Mouse (Mus musculus) midbrain, postnatal 0 days (tissue): ENCODE measurements around the gene Bnip2. TPM values are rescaled to one million over a fixed set of nuclear protein-coding genes. Genes with fewer than 3 reads are reported as not detected.

ENCODE experiments used
- ATAC-seq: fragments of 200-750 bp; cut with Nextera tagmentation; 2 replicates; pipeline ENCODE4 v1.8.0; 2017; ENCODE audit warnings: moderate number of reproducible peaks, mild to moderate bottlenecking, moderate TSS enrichment, moderate library complexity; ENCODE audit not compliant: low FRiP score
- DNase-seq: peaks from one replicate; pipeline ENCODE4 v3.0.0-alpha.2; 2015; ENCODE audit warnings: low spot score
- H3K27ac ChIP-seq: fragments of 300-500 bp; sonication (generic); 2 replicates; pipeline ENCODE4 v1.5.1; 2014; ENCODE audit warnings: low read depth, mild to moderate bottlenecking, low read length, mixed read lengths
- H3K27me3 ChIP-seq: fragments of 300-500 bp; sonication (generic); 2 replicates; pipeline ENCODE4 v1.6.1; 2014; ENCODE audit warnings: low read length, control low read depth, mixed read lengths; ENCODE audit not compliant: insufficient read depth
- H3K36me3 ChIP-seq: fragments of 300-500 bp; sonication (generic); 2 replicates; pipeline ENCODE4 v1.6.1; 2014; ENCODE audit warnings: low read length, control low read depth, mixed read lengths; ENCODE audit not compliant: insufficient read depth
- H3K4me1 ChIP-seq: fragments of 300-500 bp; sonication (generic); 2 replicates; pipeline ENCODE4 v1.6.1; 2014; ENCODE audit warnings: mild to moderate bottlenecking, control low read depth, antibody characterized with exemption, low read length, mixed read lengths; ENCODE audit not compliant: insufficient read depth
- H3K4me2 ChIP-seq: fragments of 300-500 bp; sonication (generic); 2 replicates; pipeline ENCODE4 v1.6.1; 2014; ENCODE audit warnings: low read depth, mild to moderate bottlenecking, low read length, mixed read lengths; ENCODE audit not compliant: poor library complexity, severe bottlenecking
- H3K4me3 ChIP-seq: fragments of 300-500 bp; sonication (generic); 2 replicates; pipeline ENCODE4 v1.5.1; 2014; ENCODE audit warnings: low read depth, mild to moderate bottlenecking, low read length, moderate library complexity
- H3K9ac ChIP-seq: fragments of 300-500 bp; sonication (generic); replicated peaks from 2 replicates; pipeline ENCODE4 v1.6.1; 2014; ENCODE audit warnings: mild to moderate bottlenecking, low read length, moderate library complexity, mixed read lengths; ENCODE audit not compliant: poor library complexity, severe bottlenecking
- H3K9me3 ChIP-seq: fragments of 300-500 bp; sonication (generic); 2 replicates; pipeline ENCODE4 v1.6.1; 2016; ENCODE audit warnings: low read length, control low read depth
- CTCF ChIP-seq: IDR thresholded peaks from 2 replicates; pipeline ENCODE4 v1.5.1; 2016; ENCODE audit warnings: antibody characterized with exemption, mild to moderate bottlenecking
- WGBS: fragments of 180-500 bp; shearing (Covaris S2); extraction: QIAGEN DNeasy Blood & Tissue Kit; methylation state at CpG from one replicate; pipeline ENCODE4 v1.1.7; 2014; 5-methylcytosine and 5-hydroxymethylcytosine counted together
- polyA plus RNA-seq: library from polyadenylated mRNA; unstranded; fragments of >200 nt; fragmentation: Nextera tagmentation; extraction: Ambion mirVana; gene quantifications from 2 replicates; pipeline ENCODE4 v1.2.1, GENCODE M21; 2015
- total RNA-seq: library from RNA; depleted of rRNA; stranded (reverse); fragments of >200 nt; gene quantifications from 2 replicates; pipeline ENCODE4 v1.2.3, GENCODE M21; 2014

The Bnip2 gene
- total and polyA plus RNA-seq, 2 experiments from 2014 or later, result 41.5 to 45.9 TPM

- no peak for ATAC-seq
- no peak for TF ChIP-seq CTCF
- H3K4me1 ChIP-seq, result no peaks in the 10 kb centered on the region
Measured at GRCm38 (mm10) chr9:70024648-70025047, 35.4 kb downstream of the Bnip2 start.

DNA sequence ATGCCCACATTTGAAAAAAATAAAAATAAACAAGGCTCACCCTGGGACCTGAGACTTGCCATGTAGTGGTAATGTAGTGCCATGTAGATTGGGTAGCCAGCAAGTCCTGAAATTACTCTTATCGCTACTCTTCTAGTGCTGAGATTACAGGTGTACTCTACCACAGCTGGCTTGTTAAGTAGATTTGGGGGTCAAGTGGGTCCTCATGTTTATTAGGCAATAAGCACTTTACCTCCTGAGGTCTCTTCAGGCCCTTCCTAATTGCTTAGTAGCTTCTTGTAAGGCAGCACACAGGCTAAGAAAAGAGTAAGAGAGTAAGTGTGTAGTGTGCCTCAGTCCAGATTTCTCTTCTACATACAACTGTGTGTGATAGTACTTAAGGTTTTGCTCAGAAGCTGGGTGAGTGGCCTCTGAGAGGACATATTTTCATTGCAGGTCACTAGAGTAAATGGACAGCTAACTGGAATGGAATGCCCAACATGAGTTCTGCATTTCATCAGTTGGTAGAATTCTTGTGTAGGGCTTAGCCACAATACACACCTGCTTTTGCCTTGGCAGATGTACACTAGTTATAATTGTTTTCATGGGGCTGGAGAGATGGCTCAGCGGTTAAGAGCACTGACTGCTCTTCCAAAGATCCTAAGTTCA lies 36.2 kb downstream of the Bnip2 start:
- Histone ChIP-seq H3K4me1 (no peaks in the 10 kb centered on the region), H3K9me3 (no peaks in the 10 kb centered on the region), H3K27me3 (no peaks in the 10 kb centered on the region), H3K9ac (no peak overlapping the region), H3K36me3 (no peaks in the 10 kb centered on the region), H3K27ac (no peak overlapping the region), H3K4me3 (no peak overlapping the region), H3K4me2 (no peak overlapping the region)
- no peak for TF ChIP-seq CTCF
- no peak for ATAC-seq
- 100% methylated on average over 2 of the region's 2 CpGs for WGBS
- no peak for DNase-seq

More at GRCm38 (mm10) chr9:70024648-70025047, 35.4 kb downstream of the Bnip2 start:
- Histone ChIP-seq H3K27me3 (no peaks in the 10 kb centered on the region), H3K4me2 (no peak overlapping the region), H3K36me3 (no peaks in the 10 kb centered on the region), H3K9me3 (no peaks in the 10 kb centered on the region), H3K9ac (no peak overlapping the region), H3K27ac (no peak overlapping the region), H3K4me3 (no peak overlapping the region)
- DNase-seq, result no peak

GRCm38 (mm10) chr9:70032167-70032566 lies 42.9 kb downstream of the Bnip2 start:
- Histone ChIP-seq H3K4me3 (no peak overlapping the region), H3K9me3 (no peaks in the 10 kb centered on the region), H3K4me1 (no peaks in the 10 kb centered on the region), H3K27ac (no peak overlapping the region), H3K27me3 (no peaks in the 10 kb centered on the region), H3K9ac (no peak overlapping the region), H3K4me2 (no peak overlapping the region), H3K36me3 (no peaks in the 10 kb centered on the region)
- WGBS, result 90% methylated on average over 1 of the region's 1 CpGs
- ATAC-seq (no peak), DNase-seq (no peak)
- no peak for TF ChIP-seq CTCF

DNA sequence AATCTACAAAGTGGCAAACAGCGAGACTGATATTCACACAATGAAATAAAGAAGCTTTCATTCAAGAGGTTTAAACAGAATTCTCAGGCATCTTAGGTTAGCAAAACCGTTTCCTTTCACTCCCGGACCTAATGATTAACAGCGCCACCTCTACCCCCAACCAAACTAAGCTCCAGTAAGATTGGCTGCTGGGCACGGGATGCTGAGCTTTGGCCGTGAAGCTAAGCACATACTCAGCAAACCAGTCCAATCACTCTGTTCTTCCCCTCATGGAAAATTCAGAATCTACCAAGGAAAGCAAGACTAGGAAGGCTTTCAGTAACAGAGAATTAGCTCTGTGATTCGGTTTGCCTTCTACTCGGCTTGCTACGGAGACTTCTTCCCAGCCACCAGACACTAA lies 43.8 kb downstream of the Bnip2 start:
- Histone ChIP-seq H3K4me1 (no peaks in the 10 kb centered on the region), H3K4me3 (no peak overlapping the region), H3K9ac (no peak overlapping the region), H3K27me3 (no peaks in the 10 kb centered on the region), H3K4me2 (no peak overlapping the region), H3K9me3 (no peaks in the 10 kb centered on the region), H3K36me3 (no peaks in the 10 kb centered on the region), H3K27ac (no peak overlapping the region)
- ATAC-seq (no peak), DNase-seq (no peak)
- TF ChIP-seq CTCF, result no peak
- 77% methylated on average over 9 of the region's 9 CpGs for WGBS

- no peak overlapping the region for H3K4me3 ChIP-seq
- no peaks in the 10 kb centered on the region for H3K4me1 ChIP-seq
- DNase-seq, result no peak
- H3K27me3 ChIP-seq, result no peaks in the 10 kb centered on the region
- H3K4me2 ChIP-seq, result no peak overlapping the region
- H3K36me3 ChIP-seq, result no peaks in the 10 kb centered on the region
- WGBS, result 93% methylated on average over 7 of the region's 7 CpGs
- no peak for ATAC-seq
- H3K9ac ChIP-seq, result no peak overlapping the region
- TF ChIP-seq CTCF, result no peak
- no peaks in the 10 kb centered on the region for H3K9me3 ChIP-seq
- H3K27ac ChIP-seq, result no peak overlapping the region
Measured at GRCm38 (mm10) chr9:70034702-70035101, 45.4 kb downstream of the Bnip2 start.

DNA sequence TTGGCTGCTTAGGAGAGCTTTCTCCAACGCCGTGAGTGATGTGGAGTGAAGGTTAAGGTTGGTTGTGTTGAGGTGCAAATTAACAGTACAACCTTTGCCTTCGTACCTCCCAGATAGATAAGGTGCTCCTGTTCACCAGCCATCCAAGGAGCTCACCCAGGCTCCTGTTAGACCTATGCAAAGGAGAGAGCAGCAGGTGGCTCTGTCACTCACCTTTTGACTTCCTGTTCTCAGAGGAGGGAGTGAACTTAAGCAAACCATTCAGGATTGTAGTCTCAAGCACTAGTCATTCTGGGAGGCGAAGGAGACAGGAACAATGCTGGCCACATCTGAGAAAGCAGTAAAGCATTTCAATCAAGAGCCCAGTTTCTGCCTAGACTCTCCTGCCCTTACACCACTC lies 47.4 kb downstream of the Bnip2 start:
- H3K9me3 ChIP-seq, result no peaks in the 10 kb centered on the region
- no peaks in the 10 kb centered on the region for H3K4me1 ChIP-seq
- no peak overlapping the region for H3K4me2 ChIP-seq
- DNase-seq (no peak), ATAC-seq (no peak)
- no peaks in the 10 kb centered on the region for H3K36me3 ChIP-seq
- no peak for TF ChIP-seq CTCF
- whole genome bisulfite sequencing, result 83% methylated on average over 4 of the region's 4 CpGs
- no peak overlapping the region for H3K9ac ChIP-seq
- H3K27ac ChIP-seq, result no peak overlapping the region
- H3K4me3 ChIP-seq, result no peak overlapping the region
- H3K27me3 ChIP-seq, result no peaks in the 10 kb centered on the region
